Mouse (Mus musculus) MEL (cell line): Measurements from ENCODE around the gene Zscan4-ps2. TPM values are rescaled to one million over a fixed set of nuclear protein-coding genes. Genes with fewer than 3 reads are reported as not detected.
"Not testable (repeated sequence)": the region's sequence is repeated elsewhere in the genome, so short reads cannot be mapped to it uniquely, and the experiment has no call there.

ENCODE experiments used
- DNase-seq: peaks from one replicate; pipeline ENCODE4 v3.0.0; 2011; ENCODE audit warnings: low read depth, low spot score
- H3K27ac ChIP-seq: 2 replicates; pipeline ENCODE4 v1.5.1; 2012; ENCODE audit warnings: low read depth, mild to moderate bottlenecking, control low read depth, low read length, moderate library complexity; ENCODE audit not compliant: control insufficient read depth
- H3K27me3 ChIP-seq, 2 experiments: fragments of 150-350 bp in 1 of 2; sonication (generic) in 1 of 2; 2 replicates each; pipeline ENCODE4 v1.6.1; 2012; ENCODE audit warnings: low read length in 2 of 2, mild to moderate bottlenecking in 2 of 2, improper control_type of control experiment in 1 of 2, moderate library complexity in 1 of 2; ENCODE audit not compliant: insufficient read depth in 2 of 2, control insufficient read depth in 1 of 2
- H3K36me3 ChIP-seq, 2 experiments: 2 replicates each; pipeline ENCODE4 v1.6.1; 2012 to 2014; ENCODE audit warnings: low read length in 2 of 2, improper control_type of control experiment in 1 of 2, inconsistent platforms in 1 of 2, mild to moderate bottlenecking in 1 of 2; ENCODE audit not compliant: insufficient read depth in 2 of 2, control insufficient read depth in 1 of 2
- H3K4me1 ChIP-seq, 2 experiments: fragments of 150-350 bp in 1 of 2; sonication (generic) in 1 of 2; 2 replicates each; pipeline ENCODE4 v1.6.1; 2012; ENCODE audit warnings: low read length in 2 of 2, improper control_type of control experiment in 1 of 2, mild to moderate bottlenecking in 1 of 2; ENCODE audit not compliant: insufficient read depth in 2 of 2, control insufficient read depth in 1 of 2
- H3K4me3 ChIP-seq, 2 experiments: fragments of 150-350 bp in 1 of 2; sonication (generic) in 1 of 2; 2 replicates each; pipeline ENCODE4 v1.5.1; 2012; ENCODE audit warnings: low read depth in 2 of 2, low read length in 2 of 2, mild to moderate bottlenecking in 2 of 2, moderate library complexity in 2 of 2, control low read depth in 1 of 2, improper control_type of control experiment in 1 of 2; ENCODE audit not compliant: control insufficient read depth in 1 of 2, insufficient read depth in 1 of 2
- H3K79me2 ChIP-seq: 2 replicates; pipeline ENCODE4 v1.6.1; 2012; ENCODE audit warnings: mild to moderate bottlenecking, low read length, moderate library complexity; ENCODE audit not compliant: control insufficient read depth, poor library complexity, insufficient read depth
- H3K9ac ChIP-seq: 2 replicates; pipeline ENCODE4 v1.6.1; 2012; ENCODE audit warnings: low read depth, mild to moderate bottlenecking, control low read depth, low read length, moderate library complexity; ENCODE audit not compliant: control insufficient read depth, poor library complexity, severe bottlenecking
- H3K9me3 ChIP-seq: fragments of 150-350 bp; sonication (generic); replicated peaks from 2 replicates; pipeline ENCODE4 v1.6.1; 2012; ENCODE audit warnings: mild to moderate bottlenecking, low read length, improper control_type of control experiment, moderate library complexity; ENCODE audit not compliant: insufficient read depth
- polyA plus RNA-seq, 2 experiments: library from polyadenylated mRNA; stranded (reverse) in 1 of 2; unstranded in 1 of 2; fragments of >175 nt in 1 of 2; fragments of >200 nt in 1 of 2; gene quantifications; 2 replicates each; pipeline versions ENCODE4 v1.2.1 to v1.2.4; 2012; ENCODE audit warnings: low replicate concordance in 2 of 2, low read depth in 1 of 2; ENCODE audit not compliant: insufficient read length in 2 of 2, insufficient read depth in 1 of 2, missing spikeins in 1 of 2
- total RNA-seq: library from RNA; depleted of rRNA; stranded (reverse); fragments of 300-350 nt; gene quantifications from 2 replicates; pipeline ENCODE4 v1.2.3, GENCODE M21; 2012; rRNA removed

Gene Zscan4-ps2
- not detected in 2 replicates for total RNA-seq
- not detected for polyA plus RNA-seq

- not testable (repeated sequence) for H3K9ac ChIP-seq, H3K27ac ChIP-seq, H3K4me3 ChIP-seq
Observed at GRCm38 (mm10) chr7:11514010-11514409, at the start of gene Zscan4-ps2. Zscan4-ps2 (plus strand) TSS chr7:11514310.

More at GRCm38 (mm10) chr7:11514010-11514409, at the start of gene Zscan4-ps2:
- not testable (repeated sequence) for H3K79me2 ChIP-seq, H3K36me3 ChIP-seq, H3K27me3 ChIP-seq, H3K4me1 ChIP-seq, H3K9me3 ChIP-seq, DNase-seq

Other genes starting within 250 kb of the Zscan4-ps2 start
- not detected in 2 replicates for gene Zscan4e, start 203.6 kb upstream of the Zscan4-ps2 start, total RNA-seq
- gene Zscan4e, start 203.6 kb upstream of the Zscan4-ps2 start, polyA plus RNA-seq: not detected
- not detected in 2 replicates for gene Zscan4f, start 116.4 kb upstream of the Zscan4-ps2 start, total RNA-seq
- gene Zscan4f, start 116.4 kb upstream of the Zscan4-ps2 start, polyA plus RNA-seq: not detected
- not detected in 2 replicates for gene Zscan4-ps3, start 95.0 kb downstream of the Zscan4-ps2 start, total RNA-seq
- gene Zscan4-ps3, start 95.0 kb downstream of the Zscan4-ps2 start, polyA plus RNA-seq: not detected
- not detected in 2 replicates for gene Vmn1r72, start 165.8 kb downstream of the Zscan4-ps2 start, total RNA-seq
- gene Vmn1r72, start 165.8 kb downstream of the Zscan4-ps2 start, polyA plus RNA-seq: not detected
- not detected in 2 replicates for gene Vmn1r73, start 216.0 kb downstream of the Zscan4-ps2 start, total RNA-seq
- gene Vmn1r73, start 216.0 kb downstream of the Zscan4-ps2 start, polyA plus RNA-seq: not detected